Comparison of ENCODE assay signal across 8 mouse cellular contexts in the genomic region with DNA sequence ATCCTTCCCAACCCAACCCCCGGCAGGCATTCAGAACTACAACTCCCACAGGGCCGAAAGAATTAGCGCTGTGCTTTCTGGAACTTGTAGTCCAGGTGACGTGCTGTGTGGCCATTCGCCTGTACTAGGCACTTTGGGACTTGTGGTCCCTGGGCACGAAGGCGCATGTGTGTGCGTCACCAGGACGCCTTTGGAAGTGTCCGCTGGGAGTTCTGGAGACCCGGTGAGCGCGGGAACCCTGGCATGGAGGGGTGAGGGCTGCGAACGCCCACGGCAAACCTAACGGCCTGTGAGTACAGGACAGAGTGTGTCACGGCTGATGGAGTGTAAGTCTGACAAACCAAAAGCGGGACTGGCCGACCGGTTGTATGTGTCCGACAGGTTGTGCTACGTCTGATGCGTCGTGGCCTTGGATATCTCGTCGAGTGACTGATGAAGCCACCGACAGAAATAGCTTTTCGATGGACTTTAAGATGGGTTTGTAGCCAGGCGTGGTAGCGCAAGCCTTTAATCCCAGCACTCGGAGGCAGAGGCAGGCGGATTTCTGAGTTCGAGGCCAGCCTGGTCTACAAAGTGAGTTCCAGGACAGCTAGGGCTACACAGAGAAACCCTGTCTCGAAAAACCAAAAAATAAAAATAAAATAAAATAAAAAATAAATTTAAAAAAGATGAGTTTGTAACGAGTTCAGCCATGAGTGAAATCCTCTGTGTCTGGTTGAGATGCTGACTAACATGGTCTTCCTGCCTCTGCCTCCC. TPM values are rescaled to one million over a fixed set of nuclear protein-coding genes. Genes with fewer than 3 reads are reported as not detected.
DNase-seq lines count a peak whose midpoint lies in the region; ATAC-seq and TF ChIP-seq lines count a peak whose summit lies in the region.

A gene (plus strand): TSS at position 161 of the 756 bp plus-strand sequence.

- H3ac ChIP-seq in C2C12 (ENCODE audit: control insufficient read depth, insufficient read length, low read depth) (peak within 1 kb of the TSS; percentile 78), myocyte (ENCODE audit: control insufficient read depth, insufficient read length) (no peak within 1 kb of the TSS)

- no peak for TF ChIP-seq CTCF in C2C12 (IDR thresholded peaks at IDR 0.05; ENCODE audit: control insufficient read depth, insufficient read depth, insufficient read length)
- no peak for TF ChIP-seq CTCF in brain, embryonic 14.5 days (IDR thresholded peaks at IDR 0.05; ENCODE audit: borderline replicate concordance, extremely low read depth, insufficient read depth, insufficient read length)
- no peak for TF ChIP-seq CTCF in liver, adult 2 months (IDR thresholded peaks at IDR 0.05; ENCODE audit: low read depth, low read length)

- peak within 1 kb of the TSS; percentile 81 for H3K9ac ChIP-seq in heart, embryonic 11.5 days (ENCODE audit: low read depth, low read length)
- peak within 1 kb of the TSS; percentile 76 for H3K9ac ChIP-seq in kidney, embryonic 16.5 days (replicated peaks; ENCODE audit: low read length)
- peak within 1 kb of the TSS; percentile 77 for H3K9ac ChIP-seq in liver, adult 2 months (ENCODE audit: low read depth, low read length)

- 4% methylated on average over 36 of the region's 36 CpGs for WGBS in heart, embryonic 11.5 days (ENCODE audit: insufficient replicate concordance)
- 6% methylated on average over 36 of the region's 36 CpGs for WGBS in kidney, embryonic 16.5 days
- WGBS in liver, adult 2 months: 4% methylated on average over 36 of the region's 36 CpGs

- no peaks in the 10 kb centered on the region for H3K9me3 ChIP-seq in erythroblast, embryonic 14.5 days (ENCODE audit: control insufficient read depth, low read length)
- no peaks in the 10 kb centered on the region for H3K9me3 ChIP-seq in heart, embryonic 11.5 days (replicated peaks; ENCODE audit: control insufficient read depth, low read length)
- no peaks in the 10 kb centered on the region for H3K9me3 ChIP-seq in kidney, embryonic 16.5 days (ENCODE audit: low read length)

- H3K27me3 ChIP-seq in C2C12 (ENCODE audit: control insufficient read depth, insufficient read depth, insufficient read length) (no peaks in the 10 kb centered on the region), myocyte (ENCODE audit: control insufficient read depth, insufficient read depth, insufficient read length) (no peaks in the 10 kb centered on the region)
- no peaks in the 10 kb centered on the region for H3K27me3 ChIP-seq in erythroblast, embryonic 14.5 days (ENCODE audit: control insufficient read depth)
- no peaks in the 10 kb centered on the region for H3K27me3 ChIP-seq in heart, embryonic 11.5 days (ENCODE audit: control insufficient read depth, insufficient read depth, low read length)
- H3K27me3 ChIP-seq in kidney, embryonic 16.5 days (ENCODE audit: insufficient read depth, low read length): no peaks in the 10 kb centered on the region
- no peaks in the 10 kb centered on the region for H3K27me3 ChIP-seq in liver, adult 2 months (ENCODE audit: control insufficient read depth, insufficient read depth, low read length)
- H3K27me3 ChIP-seq in splenic B cell, adult 2 months (ENCODE audit: control insufficient read depth, insufficient read depth, low read length, poor library complexity, severe bottlenecking): no peaks in the 10 kb centered on the region

- peak; percentile 95 for ATAC-seq in heart, embryonic 11.5 days (replicated peaks; ENCODE audit: insufficient number of reproducible peaks, low FRiP score, low TSS enrichment)
- ATAC-seq in kidney, embryonic 16.5 days (ENCODE audit: low FRiP score, low TSS enrichment): peak; percentile 99

- peaks cover 20% of the 10 kb centered on the region for H3K4me1 ChIP-seq in erythroblast, embryonic 14.5 days (ENCODE audit: control insufficient read depth)
- no peaks in the 10 kb centered on the region for H3K4me1 ChIP-seq in heart, embryonic 11.5 days (ENCODE audit: control insufficient read depth, insufficient read depth, low read length)
- peaks cover 9% of the 10 kb centered on the region for H3K4me1 ChIP-seq in kidney, embryonic 16.5 days (ENCODE audit: insufficient read depth, low read length)
- H3K4me1 ChIP-seq in liver, adult 2 months (ENCODE audit: control insufficient read depth, insufficient read depth, low read length): peaks cover 6% of the 10 kb centered on the region; the same call in 1 of the 2 replicates

- peak within 1 kb of the TSS; percentile 61 for H3K4me2 ChIP-seq in heart, embryonic 11.5 days
- H3K4me2 ChIP-seq in kidney, embryonic 16.5 days (replicated peaks; ENCODE audit: low read depth, low read length): peak within 1 kb of the TSS; percentile 54
- H3K4me2 ChIP-seq in myocyte (ENCODE audit: low read depth): peak within 1 kb of the TSS; percentile 67

- no peaks in the 10 kb centered on the region for H3K36me3 ChIP-seq in C2C12 (ENCODE audit: control insufficient read depth, insufficient read depth)
- peaks cover 10% of the 10 kb centered on the region for H3K36me3 ChIP-seq in erythroblast, embryonic 14.5 days (ENCODE audit: control insufficient read depth)
- no peaks in the 10 kb centered on the region for H3K36me3 ChIP-seq in heart, embryonic 11.5 days (ENCODE audit: control insufficient read depth, insufficient read depth, low read length)
- H3K36me3 ChIP-seq in kidney, embryonic 16.5 days (ENCODE audit: insufficient read depth, low read length): no peaks in the 10 kb centered on the region
- H3K36me3 ChIP-seq in liver, adult 2 months (ENCODE audit: control insufficient read depth, insufficient read depth, low read length): peaks cover 3% of the 10 kb centered on the region; the same call in 1 of the 2 replicates
- no peaks in the 10 kb centered on the region for H3K36me3 ChIP-seq in myocyte (ENCODE audit: control insufficient read depth, insufficient read depth)
- H3K36me3 ChIP-seq in splenic B cell, adult 2 months (ENCODE audit: control insufficient read depth, insufficient read depth, low read length, poor library complexity, severe bottlenecking): peaks cover 4% of the 10 kb centered on the region; the same call in 1 of the 2 replicates

- TF ChIP-seq POLR2A in brain, embryonic 14.5 days (IDR thresholded peaks at IDR 0.05; ENCODE audit: borderline replicate concordance, extremely low read depth, insufficient read depth, insufficient read length, poor library complexity, severe bottlenecking): 0 out of 2 replicates have a peak, but pooled peaks have one; percentile 8
- peak; percentile 45; the same call in 1 of the 2 replicates for TF ChIP-seq POLR2A in liver, adult 2 months (IDR thresholded peaks at IDR 0.05; ENCODE audit: extremely low read depth, insufficient read depth, low read length)
- peak; percentile 64 for TF ChIP-seq POLR2A in myocyte (IDR thresholded peaks at IDR 0.05; ENCODE audit: insufficient read length, low read depth)

- DNase-seq in brain, embryonic 14.5 days (ENCODE audit: low read depth): peak; percentile 98
- peak; percentile 97 for DNase-seq in liver, adult 2 months (ENCODE audit: extremely low read depth, low read depth, low spot score)
- peak; percentile 90 for DNase-seq in splenic B cell, adult 2 months (ENCODE audit: low read depth, low spot score)

- H3K79me2 ChIP-seq in C2C12 (ENCODE audit: control insufficient read depth, insufficient read depth): peaks cover 10% of the 10 kb centered on the region
- H3K79me2 ChIP-seq in liver, adult 2 months (ENCODE audit: control insufficient read depth, insufficient read depth, low read length): peaks cover 7% of the 10 kb centered on the region; the same call in 1 of the 2 replicates
- peaks cover 9% of the 10 kb centered on the region for H3K79me2 ChIP-seq in myocyte (ENCODE audit: control insufficient read depth, insufficient read depth)

- H3K27ac ChIP-seq in heart, embryonic 11.5 days (ENCODE audit: low read depth, low read length): no peak within 1 kb of the TSS
- no peak within 1 kb of the TSS for H3K27ac ChIP-seq in kidney, embryonic 16.5 days (ENCODE audit: low read length)
- H3K27ac ChIP-seq in liver, adult 2 months (replicated peaks; ENCODE audit: insufficient read depth, low read depth, low read length): no peak within 1 kb of the TSS; the same call in 1 of the 2 replicates

- peaks cover 2% of the 10 kb centered on the region for H3K79me3 ChIP-seq in C2C12 (ENCODE audit: low read depth)

- peak within 1 kb of the TSS; percentile 44 for H3K4me3 ChIP-seq in C2C12 (ENCODE audit: insufficient read depth, poor library complexity, severe bottlenecking)
- H3K4me3 ChIP-seq in erythroblast, embryonic 14.5 days (replicated peaks): peak within 1 kb of the TSS; percentile 71
- peak within 1 kb of the TSS; percentile 76 for H3K4me3 ChIP-seq in heart, embryonic 11.5 days (ENCODE audit: low read depth, low read length)
- peak within 1 kb of the TSS; percentile 72 for H3K4me3 ChIP-seq in kidney, embryonic 16.5 days (ENCODE audit: low read length)
- peak within 1 kb of the TSS; percentile 79 for H3K4me3 ChIP-seq in liver, adult 2 months (ENCODE audit: insufficient read depth, low read depth, low read length)
- peak within 1 kb of the TSS; percentile 55 for H3K4me3 ChIP-seq in myocyte

TF ChIP-seq in C2C12, 6 proteins besides CTCF, POLR2A, EP300 and RAD21:
- TF ChIP-seq CEBPB (IDR thresholded peaks at IDR 0.05; ENCODE audit: low read depth) (no peak), USF1 (IDR thresholded peaks at IDR 0.05; ENCODE audit: low read depth) (peak; percentile 15), MAX (IDR thresholded peaks at IDR 0.05) (peak; percentile 77)
TF ChIP-seq in C2C12: peak in this region for 2.

TF ChIP-seq in myocyte, 11 proteins besides CTCF, POLR2A, EP300 and RAD21:
- TF ChIP-seq POLR2AphosphoS2 (IDR thresholded peaks at IDR 0.05; ENCODE audit: insufficient read length, low read depth) (peak; percentile 68), USF1 (IDR thresholded peaks at IDR 0.05; ENCODE audit: low read depth) (no peak), MYOD1 (IDR thresholded peaks at IDR 0.05; ENCODE audit: control insufficient read depth in 1 of 3, insufficient read length in 2 of 3, low read depth in 2 of 3) (peak in 1 of 3 experiments; percentile 25), MYOG (IDR thresholded peaks at IDR 0.05; ENCODE audit: control insufficient read depth in 1 of 3, insufficient read depth in 1 of 3, insufficient read length in 2 of 3, low read depth in 2 of 3) (peak in 1 of 3 experiments; percentile 6)

RNA-seq across cellular contexts. Expression of the gene that starts here (rescaled TPM):
- 5.1 TPM for polyA plus RNA-seq in C2C12 (2012; fragmentation: generic; extraction: Trizol)
- 14.2 and 17.8 TPM in 2 replicates for polyA plus RNA-seq in brain, embryonic 14.5 days (2012; rRNA removed)
- 0.04 TPM in 2 replicates for polyA plus RNA-seq in erythroblast, embryonic 14.5 days (2012)
- 14.5 and 17.0 TPM in 2 replicates for polyA plus RNA-seq in heart, embryonic 11.5 days (2014; fragmentation: Nextera tagmentation; extraction: Ambion mirVana)
- 20.4 and 22.0 TPM in 2 replicates for polyA plus RNA-seq in kidney, embryonic 16.5 days (2015; fragmentation: Nextera tagmentation; extraction: Ambion mirVana)
- total RNA-seq in liver, adult 2 months (2014; rRNA removed): 1.2 and 1.5 TPM in 2 replicates
- 5.7 and 6.6 TPM in 2 replicates for polyA plus RNA-seq in liver, adult 2 months (2012; rRNA removed)
- 3.1 TPM for polyA plus RNA-seq in myocyte (2012; fragmentation: generic; extraction: Trizol)

Comparison
In these comparisons a context has a peak if more than half of its experiments do, and no peak if none do; other contexts are left out.
1. POLR2A ChIP-seq: peak in every context shown above with its lines; median percentile 64 in myocyte; 45 in liver, adult 2 months; 8 in brain, embryonic 14.5 days.